10 mouse cellular contexts compared by ENCODE assay signal in genomic region chr17:45158171-45158691, GRCm38 (mm10).
A peak's percentile ranks its signal among the peaks of the same experiment; 100 is the strongest.
DNase-seq lines count a peak whose midpoint lies in the region; ATAC-seq lines count a peak whose summit lies in the region.
"Had no signal": no experiment of that assay in that cellular context is flagged by ENCODE, and none has a peak within 500 bp of the region (broad histone marks: within the 10 kb centered on the region; RNA-seq: fewer than 3 reads in every experiment).

No protein-coding gene starts in this region.

- H3K27ac ChIP-seq in forebrain, embryonic 11.5 days (ENCODE audit: low read depth, low read length) = no peak overlapping the region
- H3K27ac ChIP-seq in forebrain, embryonic 13.5 days = no peak overlapping the region
- H3K27ac ChIP-seq in embryonic facial prominence, embryonic 11.5 days (replicated peaks; ENCODE audit: low read depth, low read length) = peak overlapping the region; percentile 59; the same call in 1 of the 2 replicates
- H3K27ac ChIP-seq in heart, embryonic 16.5 days (ENCODE audit: low read length) = peak overlapping the region; percentile 89
- no peak overlapping the region for H3K27ac ChIP-seq in kidney, embryonic 15.5 days

- no peak overlapping the region for H3K9ac ChIP-seq in forebrain, embryonic 11.5 days (ENCODE audit: low read length)
- H3K9ac ChIP-seq in forebrain, embryonic 13.5 days = no peak overlapping the region
- H3K9ac ChIP-seq in embryonic facial prominence, embryonic 11.5 days (replicated peaks; ENCODE audit: low read length) = peak overlapping the region; percentile 28
- H3K9ac ChIP-seq in heart, embryonic 16.5 days (ENCODE audit: low read length) = peak overlapping the region; percentile 8; the same call in 1 of the 2 replicates
- no peak overlapping the region for H3K9ac ChIP-seq in kidney, embryonic 15.5 days

- intact Hi-C loops in left cerebral cortex, postnatal 10 days (cut with DNase I) = no loop called here

- no peaks in the 10 kb centered on the region for H3K9me3 ChIP-seq in forebrain, embryonic 11.5 days (ENCODE audit: control insufficient read depth, low read length)
- no peaks in the 10 kb centered on the region for H3K9me3 ChIP-seq in forebrain, embryonic 13.5 days (replicated peaks)
- H3K9me3 ChIP-seq in embryonic facial prominence, embryonic 11.5 days (replicated peaks; ENCODE audit: control insufficient read depth, low read length) = no peaks in the 10 kb centered on the region
- no peaks in the 10 kb centered on the region for H3K9me3 ChIP-seq in heart, embryonic 16.5 days (replicated peaks; ENCODE audit: control insufficient read depth, low read length)
- no peaks in the 10 kb centered on the region for H3K9me3 ChIP-seq in kidney, embryonic 15.5 days (replicated peaks)

- H3K4me3 ChIP-seq in forebrain, embryonic 11.5 days (ENCODE audit: low read depth, low read length) = no peak overlapping the region
- H3K4me3 ChIP-seq in forebrain, embryonic 13.5 days = no peak overlapping the region
- H3K4me3 ChIP-seq in embryonic facial prominence, embryonic 11.5 days (ENCODE audit: low read depth, low read length) = no peak overlapping the region
- H3K4me3 ChIP-seq in heart, embryonic 16.5 days (ENCODE audit: low read length) = no peak overlapping the region
- H3K4me3 ChIP-seq in kidney, embryonic 15.5 days (replicated peaks) = no peak overlapping the region

- peaks cover 6% of the 10 kb centered on the region; the same call in 1 of the 2 replicates for H3K4me1 ChIP-seq in forebrain, embryonic 11.5 days (replicated peaks; ENCODE audit: control insufficient read depth, insufficient read depth, low read length)
- no peaks in the 10 kb centered on the region; the same call in 1 of the 2 replicates for H3K4me1 ChIP-seq in forebrain, embryonic 13.5 days
- H3K4me1 ChIP-seq in embryonic facial prominence, embryonic 11.5 days (ENCODE audit: control insufficient read depth, insufficient read depth, low read length) = no peaks in the 10 kb centered on the region
- peaks cover 12% of the 10 kb centered on the region for H3K4me1 ChIP-seq in heart, embryonic 16.5 days (ENCODE audit: control insufficient read depth, insufficient read depth, low read length)
- no peaks in the 10 kb centered on the region for H3K4me1 ChIP-seq in kidney, embryonic 15.5 days

- 78% methylated on average over 16 of the region's 16 CpGs for WGBS in forebrain, embryonic 11.5 days
- 77% methylated on average over 16 of the region's 16 CpGs for WGBS in forebrain, embryonic 13.5 days
- 28% methylated on average over 16 of the region's 16 CpGs for WGBS in embryonic facial prominence, embryonic 11.5 days
- WGBS in heart, embryonic 16.5 days = 32% methylated on average over 16 of the region's 16 CpGs
- 69% methylated on average over 16 of the region's 16 CpGs for WGBS in kidney, embryonic 15.5 days

- H3K27me3 ChIP-seq in forebrain, embryonic 11.5 days (ENCODE audit: control insufficient read depth, insufficient read depth, low read length) = no peaks in the 10 kb centered on the region
- no peaks in the 10 kb centered on the region for H3K27me3 ChIP-seq in forebrain, embryonic 13.5 days
- no peaks in the 10 kb centered on the region for H3K27me3 ChIP-seq in embryonic facial prominence, embryonic 11.5 days (ENCODE audit: control insufficient read depth, insufficient read depth, low read length)
- H3K27me3 ChIP-seq in heart, embryonic 16.5 days (ENCODE audit: control insufficient read depth, insufficient read depth, low read length) = no peaks in the 10 kb centered on the region
- no peaks in the 10 kb centered on the region for H3K27me3 ChIP-seq in kidney, embryonic 15.5 days

- no peaks in the 10 kb centered on the region for H3K36me3 ChIP-seq in forebrain, embryonic 11.5 days (ENCODE audit: control insufficient read depth, insufficient read depth, low read length)
- no peaks in the 10 kb centered on the region for H3K36me3 ChIP-seq in forebrain, embryonic 13.5 days (ENCODE audit: poor library complexity, severe bottlenecking)
- H3K36me3 ChIP-seq in embryonic facial prominence, embryonic 11.5 days (replicated peaks; ENCODE audit: control insufficient read depth, insufficient read depth, low read depth, low read length) = no peaks in the 10 kb centered on the region
- H3K36me3 ChIP-seq in heart, embryonic 16.5 days (ENCODE audit: control insufficient read depth, insufficient read depth) = no peaks in the 10 kb centered on the region
- H3K36me3 ChIP-seq in kidney, embryonic 15.5 days = no peaks in the 10 kb centered on the region

- peak; percentile 58 for DNase-seq in forebrain, embryonic 11.5 days (ENCODE audit: low spot score)
- peak; percentile 33 for DNase-seq in adrenal gland, postnatal 25 days
- DNase-seq in embryonic facial prominence, embryonic 11.5 days (ENCODE audit: low spot score) = peak; percentile 84
- no peak for DNase-seq in left cerebral cortex, postnatal 10 days (ENCODE audit: extremely low spot score in 1 of 2, low spot score in 2 of 2)
- DNase-seq: thymus, postnatal 4 days had no signal

- no peak overlapping the region for H3K4me2 ChIP-seq in forebrain, embryonic 11.5 days (ENCODE audit: low read depth, low read length, severe bottlenecking)
- H3K4me2 ChIP-seq in forebrain, embryonic 13.5 days = no peak overlapping the region
- H3K4me2 ChIP-seq in embryonic facial prominence, embryonic 11.5 days (ENCODE audit: low read depth, low read length) = no peak overlapping the region
- H3K4me2 ChIP-seq in heart, embryonic 16.5 days (ENCODE audit: low read depth, low read length) = peak overlapping the region; percentile 49
- H3K4me2 ChIP-seq in kidney, embryonic 15.5 days = no peak overlapping the region

- no peak for ATAC-seq in forebrain, embryonic 11.5 days (replicated peaks; ENCODE audit: low FRiP score)
- no peak for ATAC-seq in forebrain, embryonic 13.5 days
- ATAC-seq in embryonic facial prominence, embryonic 11.5 days (replicated peaks; ENCODE audit: insufficient number of reproducible peaks, low FRiP score, low TSS enrichment, low read depth) = peak; percentile 76
- ATAC-seq in heart, embryonic 16.5 days (replicated peaks; ENCODE audit: extremely low read depth, insufficient read depth, low FRiP score) = peak; percentile 97
- ATAC-seq in granulocyte monocyte progenitor cell, adult 5-6 weeks (replicated peaks; ENCODE audit: poor library complexity, severe bottlenecking) = no peak
- no peak for ATAC-seq in kidney, embryonic 15.5 days (replicated peaks; ENCODE audit: low FRiP score)
- ATAC-seq: CD4-positive, CD25-positive, alpha-beta regulatory T cell, adult 4 months had no signal

Comparison
In these comparisons a context has a peak if more than half of its experiments do, and no peak if none do; other contexts are left out.
1. ATAC-seq: peak in embryonic facial prominence, embryonic 11.5 days (single experiment) and heart, embryonic 16.5 days (single experiment); none in forebrain, embryonic 11.5 days (single experiment), forebrain, embryonic 13.5 days (single experiment), granulocyte monocyte progenitor cell, adult 5-6 weeks (single experiment) and kidney, embryonic 15.5 days (single experiment).
2. DNase-seq: peak in forebrain, embryonic 11.5 days (single experiment), adrenal gland, postnatal 25 days (single experiment) and embryonic facial prominence, embryonic 11.5 days (single experiment); none in left cerebral cortex, postnatal 10 days (0 of 2).
3. H3K27ac ChIP-seq: peak in embryonic facial prominence, embryonic 11.5 days (single experiment) and heart, embryonic 16.5 days (single experiment); none in forebrain, embryonic 11.5 days (single experiment), forebrain, embryonic 13.5 days (single experiment) and kidney, embryonic 15.5 days (single experiment).
4. H3K9ac ChIP-seq: peak in embryonic facial prominence, embryonic 11.5 days (single experiment) and heart, embryonic 16.5 days (single experiment); none in forebrain, embryonic 11.5 days (single experiment), forebrain, embryonic 13.5 days (single experiment) and kidney, embryonic 15.5 days (single experiment).